Mouse (Mus musculus): Measurements from ENCODE around the gene Gm11444.

DNA sequence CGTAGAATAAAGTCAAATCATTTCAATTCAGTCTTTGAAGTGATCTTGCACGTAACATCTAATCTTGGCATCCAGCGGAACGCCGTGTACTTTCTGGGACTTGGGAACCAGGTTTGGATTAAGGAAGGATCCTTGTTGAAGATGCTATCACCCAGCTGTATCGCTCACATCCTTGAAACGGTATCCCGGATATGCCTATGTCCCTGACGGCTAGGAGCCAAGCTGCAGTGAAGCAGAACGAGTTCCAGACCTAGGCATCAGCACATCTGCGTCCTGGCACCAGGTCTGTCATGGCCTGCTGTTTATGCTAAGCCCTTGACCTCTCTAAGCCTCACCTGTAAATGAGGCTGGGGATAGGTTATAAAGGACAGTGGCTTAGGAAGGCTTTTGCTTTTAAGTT, 49.8 kb downstream of the Gm11444 start:
- TF ChIP-seq CTCF (IDR thresholded peaks at IDR 0.05; ENCODE audit: low read depth, low read length) (no peak), EP300 (IDR thresholded peaks at IDR 0.05; ENCODE audit: insufficient read depth, low read depth, low read length) (no peak)

All from ES-Bruce4 (cell line).